Mouse (Mus musculus): ENCODE measurements at regions not wholly inside any gene's neighbourhood (a gene's known extent, or its start where the extent isn't known, plus 50 kb on each side); places are given as distances from the start of the nearest gene placed in this dataset.

- no peak for TF ChIP-seq CTCF (IDR thresholded peaks at IDR 0.05; ENCODE audit: extremely low read depth, insufficient read depth, low read length)
- TF ChIP-seq POLR2A (IDR thresholded peaks at IDR 0.05; ENCODE audit: extremely low read depth, insufficient read depth, low read length): no peak
These were observed 196.2 kb downstream of the Dusp6 start for GRCm38 (mm10) chr10:99459171-99459660.

Measured in cortical plate, adult 2 months (tissue).